Mouse (Mus musculus) forebrain, embryonic 14.5 days (tissue): ENCODE measurements at regions not wholly inside any gene's neighbourhood (a gene's known extent, or its start where the extent isn't known, plus 50 kb on each side); places are given as distances from the start of the nearest gene placed in this dataset.

ENCODE experiments used
- ATAC-seq: fragments of 200-750 bp; cut with Nextera tagmentation; 2 replicates; pipeline ENCODE4 v1.8.0; 2017; ENCODE audit warnings: mild to moderate bottlenecking, moderate library complexity
- DNase-seq: peaks from one replicate; pipeline ENCODE4 v3.0.0-alpha.2; 2015; ENCODE audit warnings: low spot score
- H3K27ac ChIP-seq: fragments of 300-500 bp; sonication (generic); 2 replicates; pipeline ENCODE4 v1.5.1; 2014; ENCODE audit warnings: low read depth, mild to moderate bottlenecking, control low read depth, low read length, moderate library complexity
- H3K27me3 ChIP-seq: fragments of 300-500 bp; sonication (generic); replicated peaks from 2 replicates; pipeline ENCODE4 v1.6.1; 2014; ENCODE audit warnings: low read length, control low read depth, mixed read lengths; ENCODE audit not compliant: control insufficient read depth, insufficient read depth
- H3K36me3 ChIP-seq: fragments of 300-500 bp; sonication (generic); 2 replicates; pipeline ENCODE4 v1.6.1; 2014; ENCODE audit warnings: low read length, control low read depth; ENCODE audit not compliant: control insufficient read depth, insufficient read depth
- H3K4me1 ChIP-seq: fragments of 300-500 bp; sonication (generic); 2 replicates; pipeline ENCODE4 v1.6.1; 2014; ENCODE audit warnings: antibody characterized with exemption, low read length, control low read depth; ENCODE audit not compliant: control insufficient read depth, insufficient read depth
- H3K4me2 ChIP-seq: fragments of 300-500 bp; sonication (generic); 2 replicates; pipeline ENCODE4 v1.6.1; 2014; ENCODE audit warnings: mild to moderate bottlenecking, control low read depth, low read length
- H3K4me3 ChIP-seq: fragments of 300-500 bp; sonication (generic); 2 replicates; pipeline ENCODE4 v1.5.1; 2014; ENCODE audit warnings: low read depth, low read length, control low read depth
- H3K9ac ChIP-seq: fragments of 300-500 bp; sonication (generic); 2 replicates; pipeline ENCODE4 v1.6.1; 2014; ENCODE audit warnings: mild to moderate bottlenecking, low read length, control low read depth, moderate library complexity
- H3K9me3 ChIP-seq: fragments of 300-500 bp; sonication (generic); replicated peaks from 2 replicates; pipeline ENCODE4 v1.6.1; 2016; ENCODE audit warnings: low read length, control low read depth, mixed read lengths; ENCODE audit not compliant: control insufficient read depth
- WGBS: fragments of 180-500 bp; shearing (Covaris S2); extraction: QIAGEN DNeasy Blood & Tissue Kit; methylation state at CpG from one replicate; pipeline ENCODE4 v1.1.7; 2014; 5-methylcytosine and 5-hydroxymethylcytosine counted together

DNA sequence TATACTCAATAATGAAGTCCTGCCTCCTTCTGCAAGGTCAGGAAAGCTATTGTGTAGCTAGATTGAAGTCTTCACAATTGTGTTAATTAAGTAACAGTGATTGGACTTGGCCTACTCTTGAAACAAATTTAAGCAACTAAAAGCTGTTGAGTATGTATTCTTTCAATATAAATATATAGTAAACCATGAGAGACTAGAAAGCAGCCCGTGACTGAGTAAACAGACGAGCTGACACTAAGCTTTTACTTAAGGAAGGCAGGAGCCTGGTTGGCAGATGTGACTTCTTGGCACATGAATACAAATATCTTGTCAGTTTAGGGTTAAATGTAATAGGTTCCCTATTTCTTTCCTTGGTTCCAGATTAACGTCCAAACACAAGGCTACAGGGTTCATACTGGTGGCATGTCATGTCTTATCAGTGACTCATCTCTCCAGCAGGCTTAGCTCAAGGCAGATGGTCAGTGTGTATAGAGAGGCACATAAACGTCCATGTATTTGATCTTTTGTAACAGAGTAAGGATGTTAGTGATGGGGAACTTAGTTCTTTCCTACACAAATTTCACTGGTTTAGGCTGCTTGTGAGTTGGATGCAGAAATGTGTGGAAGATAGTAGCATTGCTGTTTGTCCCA lies 184.7 kb downstream of the Etaa1 start:
- no peak overlapping the region for H3K27ac ChIP-seq
- no peaks in the 10 kb centered on the region for H3K4me1 ChIP-seq
- no peak for DNase-seq
- no peak overlapping the region for H3K9ac ChIP-seq
- ATAC-seq, result no peak
- 66% methylated on average over 4 of the region's 4 CpGs for WGBS
- H3K9me3 ChIP-seq, result no peaks in the 10 kb centered on the region
- no peaks in the 10 kb centered on the region for H3K36me3 ChIP-seq
- no peak overlapping the region for H3K4me2 ChIP-seq
- no peak overlapping the region for H3K4me3 ChIP-seq
- no peaks in the 10 kb centered on the region for H3K27me3 ChIP-seq

DNA sequence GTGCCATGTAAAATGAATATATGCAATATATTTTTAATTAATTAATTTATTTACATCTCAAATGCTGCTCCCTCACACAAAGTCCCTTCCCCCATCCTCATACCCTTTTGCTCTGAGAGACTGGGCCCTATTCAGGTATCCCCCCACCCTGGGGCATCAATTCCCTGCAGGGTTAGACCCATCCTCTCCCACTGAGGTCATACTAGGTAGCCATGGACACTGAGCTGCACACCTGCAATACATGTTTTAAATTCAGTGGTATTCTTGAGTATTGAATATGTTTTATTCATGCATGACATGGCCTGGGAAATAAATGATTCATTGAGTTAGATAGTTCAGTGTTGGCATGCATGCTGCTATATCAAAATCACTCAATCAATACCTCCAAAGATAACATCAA lies 156.0 kb downstream of the Etaa1 start:
- Histone ChIP-seq H3K9ac (no peak overlapping the region), H3K4me3 (no peak overlapping the region), H3K27ac (no peak overlapping the region), H3K27me3 (no peaks in the 10 kb centered on the region), H3K4me1 (no peaks in the 10 kb centered on the region), H3K36me3 (no peaks in the 10 kb centered on the region), H3K4me2 (no peak overlapping the region), H3K9me3 (no peaks in the 10 kb centered on the region)
- ATAC-seq (no peak), DNase-seq (no peak)

DNA sequence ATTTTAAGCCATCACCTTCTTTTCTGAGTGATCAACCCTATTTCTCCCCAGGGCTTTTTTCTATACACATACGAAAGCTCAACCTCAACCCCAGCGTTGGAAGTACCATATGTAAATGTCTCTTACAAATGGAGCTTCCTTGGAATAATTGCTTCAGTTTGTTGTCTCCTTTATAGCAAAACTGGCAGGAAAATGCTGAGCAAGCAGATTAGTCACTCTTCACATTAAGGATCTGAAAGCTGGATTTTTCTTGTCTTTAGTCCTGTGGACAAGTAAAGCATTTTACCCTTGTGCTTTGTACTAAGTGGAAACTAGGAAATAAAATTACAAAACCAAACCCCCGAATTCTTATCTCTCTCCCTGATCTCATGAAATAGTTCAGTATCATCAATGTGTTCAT lies 145.8 kb downstream of the Etaa1 start:
- Histone ChIP-seq H3K4me1 (no peaks in the 10 kb centered on the region), H3K27me3 (no peaks in the 10 kb centered on the region), H3K27ac (no peak overlapping the region), H3K4me2 (no peak overlapping the region), H3K9me3 (no peaks in the 10 kb centered on the region), H3K4me3 (no peak overlapping the region), H3K36me3 (no peaks in the 10 kb centered on the region), H3K9ac (no peak overlapping the region)
- ATAC-seq (no peak), DNase-seq (no peak)
- 81% methylated on average over 3 of the region's 3 CpGs for WGBS

DNA sequence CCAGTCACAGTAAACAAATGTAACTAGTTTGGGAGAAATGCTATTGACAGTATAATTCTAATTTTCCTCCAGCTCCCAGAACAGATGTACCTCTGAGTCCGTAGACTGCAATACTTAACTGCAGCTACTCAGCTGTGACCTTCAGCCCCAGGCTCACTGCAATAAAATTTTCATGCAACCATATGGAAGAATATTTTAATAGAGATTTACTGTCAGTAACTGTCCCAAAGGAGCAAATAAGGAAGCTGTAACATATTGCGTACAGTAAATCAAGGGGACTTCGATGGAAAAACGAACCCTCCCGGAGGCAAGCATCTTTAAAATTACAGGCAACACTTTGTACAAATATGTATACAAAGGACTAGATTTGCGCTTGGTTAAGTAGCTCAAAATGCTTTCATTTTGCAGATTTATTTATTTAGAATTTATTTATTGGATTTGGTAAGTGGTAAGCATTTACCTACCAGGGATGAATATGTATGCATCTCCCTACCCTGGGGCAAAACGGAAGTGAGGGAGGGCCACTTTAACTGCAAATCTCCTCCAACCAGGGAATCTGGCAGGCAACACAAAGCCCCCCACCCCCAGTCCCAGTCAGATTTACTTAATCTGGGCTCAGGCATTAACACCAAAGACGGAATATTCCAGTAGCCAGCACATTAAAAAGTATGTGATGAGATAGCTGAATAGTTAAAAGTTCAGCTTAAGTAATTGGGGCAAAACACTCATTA lies 141.7 kb downstream of the Etaa1 start:
- no peaks in the 10 kb centered on the region for H3K36me3 ChIP-seq
- H3K27ac ChIP-seq, result no peak overlapping the region
- H3K9ac ChIP-seq, result no peak overlapping the region
- DNase-seq, result no peak
- H3K4me1 ChIP-seq, result no peaks in the 10 kb centered on the region
- WGBS, result 80% methylated on average over 8 of the region's 8 CpGs
- H3K4me3 ChIP-seq, result no peak overlapping the region
- ATAC-seq, result no peak
- no peaks in the 10 kb centered on the region for H3K9me3 ChIP-seq
- H3K4me2 ChIP-seq, result no peak overlapping the region
- no peaks in the 10 kb centered on the region for H3K27me3 ChIP-seq

DNA sequence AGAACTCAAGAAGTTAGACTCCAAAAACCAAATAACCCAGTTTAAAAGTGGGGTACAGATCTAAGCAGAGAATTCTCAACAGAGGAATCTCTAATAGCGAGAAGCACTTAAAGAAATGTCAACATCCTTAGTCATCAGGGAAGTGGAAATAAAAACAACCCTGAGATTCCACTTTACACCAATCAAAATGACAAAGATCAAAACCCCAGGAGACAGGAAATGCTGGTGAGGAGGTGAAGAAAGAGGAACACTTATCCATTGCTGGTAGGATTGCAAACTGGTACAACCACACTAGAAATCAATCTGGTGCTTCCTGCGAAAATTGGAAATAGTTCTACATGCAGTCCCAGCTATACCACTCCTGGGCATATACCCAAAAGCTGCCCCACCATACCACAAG lies 111.0 kb downstream of the Etaa1 start:
- Histone ChIP-seq H3K9me3 (no peaks in the 10 kb centered on the region; the same call in 1 of the 2 replicates), H3K27me3 (no peaks in the 10 kb centered on the region), H3K4me2 (no peak overlapping the region), H3K27ac (no peak overlapping the region), H3K4me1 (no peaks in the 10 kb centered on the region), H3K36me3 (no peaks in the 10 kb centered on the region), H3K9ac (no peak overlapping the region), H3K4me3 (no peak overlapping the region)
- 90% methylated on average over 2 of the region's 2 CpGs for WGBS
- DNase-seq, result no peak
- ATAC-seq, result no peak

DNA sequence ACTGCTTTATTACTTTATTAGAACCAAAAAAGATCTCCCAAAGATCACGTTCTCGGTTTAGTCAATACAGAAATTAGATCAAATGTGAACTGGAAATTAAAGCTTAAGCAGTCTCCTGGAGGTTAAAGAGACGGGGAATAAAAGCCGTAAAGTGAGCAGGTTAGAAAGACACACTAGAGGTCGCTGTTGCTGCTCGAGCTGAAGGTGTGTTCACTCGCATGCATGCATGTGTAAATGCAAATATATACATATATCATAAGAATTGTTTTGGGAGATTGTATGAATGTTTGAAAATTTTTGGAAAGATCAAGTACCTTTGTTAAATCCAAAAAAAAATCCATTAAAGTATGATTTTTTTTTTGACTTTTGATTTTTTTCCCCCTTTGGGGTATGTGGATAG lies 101.3 kb downstream of the Etaa1 start:
- peak; percentile 55 for ATAC-seq
- no peaks in the 10 kb centered on the region for H3K9me3 ChIP-seq
- no peak overlapping the region for H3K4me2 ChIP-seq
- no peaks in the 10 kb centered on the region for H3K4me1 ChIP-seq
- no peak overlapping the region for H3K4me3 ChIP-seq
- no peak overlapping the region for H3K9ac ChIP-seq
- 40% methylated on average over 7 of the region's 7 CpGs for WGBS
- no peak overlapping the region for H3K27ac ChIP-seq
- H3K27me3 ChIP-seq, result no peaks in the 10 kb centered on the region
- DNase-seq, result peak; percentile 73
- H3K36me3 ChIP-seq, result no peaks in the 10 kb centered on the region

DNA sequence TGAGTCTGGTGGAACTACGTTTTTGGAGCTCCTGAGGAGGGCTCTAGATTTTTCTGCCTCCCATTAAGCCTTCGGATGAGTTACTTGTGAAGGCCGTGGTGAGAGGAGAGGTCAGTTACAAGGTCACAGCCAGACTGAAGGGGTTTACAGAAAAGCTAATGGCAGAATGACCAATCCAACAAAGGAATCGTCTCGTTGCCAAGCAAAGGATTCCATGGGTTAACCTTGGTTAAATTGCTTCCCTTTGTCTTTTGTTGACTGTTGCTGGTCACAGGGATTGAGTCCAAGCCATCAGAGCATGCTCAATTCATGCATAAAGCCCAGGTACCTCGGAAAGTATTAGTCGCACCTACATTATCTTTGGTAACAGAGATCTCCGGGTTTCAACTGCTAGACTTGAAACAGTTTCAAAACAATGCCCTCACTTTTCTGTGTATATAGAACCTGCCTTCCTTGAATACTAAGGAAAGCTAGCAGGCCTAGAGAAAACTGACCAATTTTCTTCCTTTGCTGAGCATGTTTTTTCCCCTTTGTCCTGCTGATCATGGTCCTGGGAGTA lies 100.3 kb downstream of the Etaa1 start:
- H3K9me3 ChIP-seq, result no peaks in the 10 kb centered on the region
- H3K36me3 ChIP-seq, result no peaks in the 10 kb centered on the region
- ATAC-seq, result no peak
- no peak overlapping the region for H3K27ac ChIP-seq
- H3K27me3 ChIP-seq, result no peaks in the 10 kb centered on the region
- no peak overlapping the region for H3K9ac ChIP-seq
- H3K4me3 ChIP-seq, result no peak overlapping the region
- no peak for DNase-seq
- H3K4me2 ChIP-seq, result no peak overlapping the region
- WGBS, result 73% methylated on average over 8 of the region's 8 CpGs
- H3K4me1 ChIP-seq, result no peaks in the 10 kb centered on the region

DNA sequence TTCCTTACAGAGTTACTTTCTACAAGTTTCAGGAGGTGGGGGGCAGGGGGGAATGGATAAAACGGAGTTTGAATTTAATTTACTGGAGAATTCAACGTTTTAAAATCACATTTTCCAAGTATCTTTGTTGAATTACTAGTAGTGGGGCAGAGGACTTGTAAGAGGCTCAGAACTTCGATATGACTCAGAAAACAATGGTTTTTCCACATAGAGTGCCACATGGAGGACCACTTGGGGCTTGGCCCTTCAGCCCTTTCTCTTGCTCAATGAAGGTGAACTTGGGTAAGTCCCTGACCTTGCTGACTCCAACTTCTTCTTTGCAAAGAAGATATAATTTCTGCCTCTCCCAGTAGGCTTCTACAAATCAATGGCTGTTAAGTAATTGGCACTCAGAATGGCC lies 99.8 kb downstream of the Etaa1 start:
- DNase-seq, result no peak
- no peak overlapping the region for H3K4me3 ChIP-seq
- no peak overlapping the region for H3K4me2 ChIP-seq
- no peaks in the 10 kb centered on the region for H3K4me1 ChIP-seq
- WGBS, result 74% methylated on average over 3 of the region's 3 CpGs
- H3K27me3 ChIP-seq, result no peaks in the 10 kb centered on the region
- no peaks in the 10 kb centered on the region for H3K9me3 ChIP-seq
- ATAC-seq, result no peak
- no peak overlapping the region for H3K9ac ChIP-seq
- H3K36me3 ChIP-seq, result no peaks in the 10 kb centered on the region
- H3K27ac ChIP-seq, result no peak overlapping the region

DNA sequence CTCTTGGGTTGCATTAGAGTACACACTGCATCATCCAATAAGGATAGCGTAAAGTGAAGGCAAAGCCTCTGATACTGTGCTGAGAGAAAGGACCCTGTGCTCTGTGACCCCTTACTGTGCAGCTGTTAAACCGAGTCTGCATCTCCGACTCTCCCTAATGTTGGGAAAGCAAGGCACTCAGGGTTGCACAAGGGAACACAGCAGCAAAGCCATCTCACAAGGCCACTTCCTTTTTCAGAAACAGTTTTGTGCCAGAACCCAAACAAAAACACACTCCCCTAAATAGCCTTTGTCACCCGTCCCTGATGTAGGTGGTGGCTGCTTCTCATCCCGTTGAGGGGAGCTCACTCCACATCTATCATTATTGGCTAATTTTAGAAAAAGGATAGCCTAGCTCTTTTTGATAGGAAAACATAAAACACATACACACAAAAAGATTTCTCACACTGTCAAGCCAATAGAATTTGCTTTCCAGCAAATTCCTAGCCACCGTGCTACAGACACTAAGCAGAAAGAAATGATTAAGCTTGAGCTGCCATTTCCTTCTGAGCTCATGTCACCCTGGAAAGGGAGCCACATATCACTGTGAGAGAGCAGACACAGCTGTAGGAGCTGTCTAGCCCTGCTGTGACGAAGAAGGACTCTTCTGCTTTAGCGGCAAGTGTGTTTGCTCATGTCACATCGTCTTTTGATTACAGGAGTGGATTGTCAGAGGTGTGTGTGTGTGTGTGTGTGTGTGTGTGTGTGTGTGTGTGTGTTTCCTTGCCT lies 94.1 kb downstream of the Etaa1 start:
- Histone ChIP-seq H3K36me3 (no peaks in the 10 kb centered on the region), H3K9ac (no peak overlapping the region), H3K4me3 (no peak overlapping the region), H3K4me2 (no peak overlapping the region), H3K27me3 (no peaks in the 10 kb centered on the region), H3K4me1 (no peaks in the 10 kb centered on the region), H3K9me3 (no peaks in the 10 kb centered on the region), H3K27ac (no peak overlapping the region)
- ATAC-seq (no peak), DNase-seq (no peak)
- 71% methylated on average over 9 of the region's 9 CpGs for WGBS
